Mouse (Mus musculus) lung, adult 2 months (tissue): ENCODE results near the gene Rinl.

Experiments
- CTCF ChIP-seq: fragments of 200-500 bp; IDR thresholded peaks from 2 replicates; pipeline ENCODE4 v1.5.1; 2011; ENCODE audit warnings: mild to moderate bottlenecking, low read length, control low read depth; ENCODE audit not compliant: insufficient read depth
- POLR2A ChIP-seq: fragments of 200-500 bp; IDR thresholded peaks from 2 replicates; pipeline ENCODE4 v1.6.1; 2011; ENCODE audit warnings: low read depth, mild to moderate bottlenecking, control low read depth, low read length, borderline replicate concordance; ENCODE audit errors: extremely low read depth

DNA sequence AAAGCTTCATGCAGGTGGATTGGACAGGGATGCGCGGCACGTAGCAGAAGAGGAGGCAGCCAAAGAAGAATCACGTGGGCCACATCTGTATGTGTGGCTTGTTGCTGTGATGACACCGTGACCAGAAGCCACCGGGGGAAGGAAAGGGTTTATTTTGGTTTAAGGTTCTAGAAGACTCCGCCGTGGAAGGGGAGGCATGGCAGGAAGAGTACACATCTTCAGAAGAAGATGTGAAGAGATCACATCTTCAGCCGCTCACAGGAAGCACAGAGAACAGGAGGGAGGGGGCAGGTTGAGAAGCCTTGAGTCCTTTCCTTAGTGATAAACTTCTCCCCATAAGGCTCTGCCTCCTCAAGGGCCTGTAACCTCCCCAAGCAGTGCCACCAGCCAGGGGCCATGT is 11.2 kb downstream of the Rinl start:
- TF ChIP-seq POLR2A (no peak), CTCF (no peak)
